Mouse (Mus musculus) embryo, embryonic 11.5 days (tissue): ENCODE measurements around the gene Mtmr10.
A peak's percentile ranks its signal among the peaks of the same experiment; 100 is the strongest.

Experiments used
- DNase-seq: peaks from one replicate; pipeline ENCODE4 v3.0.0-alpha.2; 2012; ENCODE audit warnings: low read depth, low spot score

Mtmr10 gene

GRCm38 (mm10) chr7:64287414-64288091 is at the start of gene Mtmr10:
Gene Mtmr10 (plus strand): TSS chr7:64287653.
- peak; percentile 94 for DNase-seq

- DNase-seq: no peak
Observed at GRCm38 (mm10) chr7:64237747-64238146, 49.7 kb upstream of the Mtmr10 start.

- no peak for DNase-seq
Observed at GRCm38 (mm10) chr7:64238410-64239086, 48.9 kb upstream of the Mtmr10 start.

- DNase-seq: no peak
Observed at GRCm38 (mm10) chr7:64239138-64239805, 48.2 kb upstream of the Mtmr10 start.

- no peak for DNase-seq
Observed at GRCm38 (mm10) chr7:64239806-64240315, 47.6 kb upstream of the Mtmr10 start.

- no peak for DNase-seq
Observed at GRCm38 (mm10) chr7:64242424-64242823, 45.0 kb upstream of the Mtmr10 start.

GRCm38 (mm10) chr7:64244371-64244770 is 43.1 kb upstream of the Mtmr10 start:
- no peak for DNase-seq

- DNase-seq: no peak
Observed at GRCm38 (mm10) chr7:64246713-64247112, 40.7 kb upstream of the Mtmr10 start.

- DNase-seq: no peak
Observed at GRCm38 (mm10) chr7:64248352-64248751, 39.1 kb upstream of the Mtmr10 start.

GRCm38 (mm10) chr7:64249715-64250114 is 37.7 kb upstream of the Mtmr10 start:
- DNase-seq: no peak

GRCm38 (mm10) chr7:64250417-64250816 is 37.0 kb upstream of the Mtmr10 start:
- DNase-seq: no peak

- DNase-seq: no peak
Observed at GRCm38 (mm10) chr7:64253736-64254135, 33.7 kb upstream of the Mtmr10 start.

GRCm38 (mm10) chr7:64265502-64266279 is 21.8 kb upstream of the Mtmr10 start:
- DNase-seq: no peak

- no peak for DNase-seq
Observed at GRCm38 (mm10) chr7:64266587-64266986, 20.9 kb upstream of the Mtmr10 start.

- no peak for DNase-seq
Observed at GRCm38 (mm10) chr7:64271926-64272325, 15.5 kb upstream of the Mtmr10 start.

- no peak for DNase-seq
Observed at GRCm38 (mm10) chr7:64275518-64275917, 11.9 kb upstream of the Mtmr10 start.

- DNase-seq: no peak
Observed at GRCm38 (mm10) chr7:64276921-64277320, 10.5 kb upstream of the Mtmr10 start.

GRCm38 (mm10) chr7:64278526-64278925 is 8.9 kb upstream of the Mtmr10 start:
- no peak for DNase-seq

- no peak for DNase-seq
Observed at GRCm38 (mm10) chr7:64279548-64279947, 7.9 kb upstream of the Mtmr10 start.

GRCm38 (mm10) chr7:64286566-64286965 is 887 bp upstream of the Mtmr10 start:
- DNase-seq: no peak

GRCm38 (mm10) chr7:64289416-64289815 is 2.0 kb downstream of the Mtmr10 start:
- no peak for DNase-seq

GRCm38 (mm10) chr7:64290431-64290830 is 3.0 kb downstream of the Mtmr10 start:
- DNase-seq: no peak
